Mouse (Mus musculus): ENCODE measurements around the gene Cpsf4l.
A peak's percentile ranks its signal among the peaks of the same experiment; 100 is the strongest.
"Not testable (repeated sequence)": the region's sequence is repeated elsewhere in the genome, so short reads cannot be mapped to it uniquely, and the experiment has no call there.

The Cpsf4l gene

DNA sequence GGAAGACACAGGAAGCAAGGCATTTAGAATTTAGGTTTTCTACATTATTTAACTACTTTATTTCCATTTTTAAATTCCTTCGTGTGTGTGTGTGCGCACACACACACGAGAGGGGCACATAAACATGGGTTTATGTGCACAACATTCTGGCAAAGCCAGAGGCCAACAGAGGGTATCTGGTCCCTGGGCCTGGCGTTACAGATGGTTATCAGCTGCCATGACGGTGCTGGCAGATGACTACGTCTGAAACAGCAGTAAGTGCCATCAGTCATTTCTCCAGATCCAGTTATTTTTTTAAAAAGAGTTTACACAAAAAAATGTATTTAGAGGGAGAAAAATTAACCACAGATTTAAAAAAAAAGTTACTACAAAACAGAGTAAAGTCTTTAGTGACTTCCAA is 43.6 kb downstream of the Cpsf4l start:
- no peak for DNase-seq (ENCODE audit: low spot score)

DNA sequence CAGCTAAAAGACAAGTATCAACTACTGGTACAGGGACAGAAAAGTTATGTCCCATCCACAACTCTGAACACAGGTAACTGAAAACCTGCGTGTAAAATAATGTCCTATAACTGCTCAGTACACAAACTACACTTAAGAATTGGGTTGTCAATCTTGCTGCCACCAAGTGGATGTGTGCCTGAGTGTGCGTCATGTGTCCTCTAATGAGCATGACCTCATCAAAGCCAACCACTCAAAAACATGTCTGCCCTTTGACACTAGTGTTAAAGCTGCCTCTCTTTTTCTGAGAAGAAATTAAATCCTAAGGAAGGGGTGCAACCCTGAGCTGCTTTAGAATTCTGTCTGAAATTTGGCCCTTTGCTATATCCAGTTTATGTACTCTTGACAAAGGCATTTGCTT is 45.5 kb downstream of the Cpsf4l start:
- DNase-seq (ENCODE audit: low spot score), result no peak

DNA sequence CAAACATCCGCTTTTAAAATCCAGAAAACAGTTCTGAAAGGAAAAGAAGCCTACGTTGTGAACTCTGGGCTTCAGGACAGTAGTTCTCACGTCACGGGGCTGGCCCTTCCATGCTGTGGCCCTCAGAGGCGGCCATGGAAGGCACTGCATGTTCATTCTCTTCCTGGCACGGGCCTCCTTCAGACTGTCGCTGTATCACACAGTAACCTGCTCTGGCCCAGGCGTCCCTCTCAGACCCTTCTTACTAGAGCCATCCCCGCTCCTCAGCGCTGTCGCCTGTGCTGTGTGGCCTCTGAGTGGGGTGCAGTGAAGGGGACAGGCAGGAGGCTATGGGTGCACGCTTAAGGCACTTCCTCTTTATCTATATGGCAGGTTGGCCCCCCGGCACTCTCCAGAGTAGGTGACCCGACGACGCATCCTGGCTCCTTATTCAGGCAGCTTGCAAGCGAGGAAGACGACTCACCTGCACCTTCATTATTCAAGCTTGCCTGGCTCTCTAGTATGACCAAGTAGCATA is 47.9 kb downstream of the Cpsf4l start:
- DNase-seq (ENCODE audit: low spot score), result no peak

DNA sequence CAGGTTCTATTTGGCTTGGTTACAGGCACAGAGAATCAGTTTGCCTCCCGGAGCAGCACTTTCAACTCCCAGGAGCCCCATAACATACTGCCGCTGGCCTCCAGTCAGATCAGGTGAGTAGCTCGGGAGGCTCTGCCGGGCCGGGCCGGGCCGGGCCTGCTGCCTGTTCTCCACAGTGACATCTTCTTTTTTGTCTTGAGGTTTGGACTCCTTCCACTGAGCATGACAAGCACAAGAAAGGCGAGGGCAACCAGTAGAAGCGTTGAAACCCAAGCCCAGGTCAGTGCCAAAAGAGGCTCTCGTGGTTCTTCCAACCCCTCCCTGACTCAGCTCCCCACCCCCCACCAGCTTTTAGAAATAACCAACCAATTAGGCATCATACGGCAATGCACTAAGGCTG is 48.9 kb downstream of the Cpsf4l start:
- DNase-seq (ENCODE audit: low spot score), result no peak

DNA sequence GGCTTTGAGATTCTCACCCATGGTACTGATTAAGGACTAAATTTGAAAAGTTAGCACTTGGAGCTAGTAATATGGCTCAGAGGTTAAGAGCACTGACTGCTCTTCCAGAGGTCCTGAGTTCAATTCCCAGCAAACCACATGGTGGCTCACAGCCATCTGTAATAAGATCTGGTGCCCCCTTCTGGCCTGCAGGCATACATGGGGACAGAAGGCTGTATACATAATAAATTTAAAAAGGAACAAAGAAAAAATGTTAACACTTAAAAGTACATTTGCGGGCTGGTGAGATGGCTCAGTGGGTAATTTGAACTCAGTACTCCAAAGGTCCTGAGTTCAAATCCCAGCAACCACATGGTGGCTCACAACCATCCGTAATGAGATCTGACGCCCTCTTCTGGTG is 49.6 kb downstream of the Cpsf4l start:
- DNase-seq (ENCODE audit: low spot score), result not testable (repeated sequence)

DNA sequence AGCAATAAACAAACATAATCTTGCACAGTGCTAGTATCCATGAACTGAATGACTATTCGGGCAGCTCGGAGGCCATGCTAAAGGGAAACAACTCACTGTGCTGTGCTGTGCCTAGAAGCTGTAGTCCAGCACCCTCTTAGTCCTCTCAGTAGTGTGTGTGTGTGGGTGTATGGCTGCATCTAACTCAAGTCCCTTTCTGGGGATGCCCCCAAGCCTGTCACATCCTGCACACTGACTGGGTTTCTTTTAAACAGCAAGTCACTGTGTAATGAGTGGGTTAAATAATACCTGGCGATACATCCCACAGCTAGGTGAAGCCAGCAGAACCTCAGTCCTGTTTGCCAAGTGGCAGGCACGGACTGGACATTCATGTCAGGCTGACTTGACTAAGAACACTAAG is 51.1 kb downstream of the Cpsf4l start:
- no peak for DNase-seq (ENCODE audit: low spot score)

DNA sequence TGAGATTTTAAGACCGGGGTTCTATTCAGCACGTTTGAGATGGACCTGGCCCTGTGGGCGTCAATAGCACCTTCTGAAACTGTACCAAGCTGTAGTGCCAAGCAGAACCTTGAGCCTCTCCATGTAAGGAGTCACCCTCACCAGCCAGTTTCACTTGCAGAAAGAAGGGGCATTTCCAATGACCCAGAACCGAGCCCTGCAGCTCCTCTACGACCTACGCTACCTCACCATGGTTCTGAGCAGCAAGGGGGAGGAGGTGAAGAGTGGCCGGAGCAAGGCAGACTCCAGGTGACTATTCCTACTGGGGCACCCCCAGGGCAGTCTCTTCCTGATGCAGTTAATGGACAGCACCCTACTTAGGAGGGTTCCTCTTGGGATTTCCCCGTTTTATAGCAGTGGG is 51.5 kb downstream of the Cpsf4l start:
- DNase-seq (ENCODE audit: low spot score), result no peak

DNA sequence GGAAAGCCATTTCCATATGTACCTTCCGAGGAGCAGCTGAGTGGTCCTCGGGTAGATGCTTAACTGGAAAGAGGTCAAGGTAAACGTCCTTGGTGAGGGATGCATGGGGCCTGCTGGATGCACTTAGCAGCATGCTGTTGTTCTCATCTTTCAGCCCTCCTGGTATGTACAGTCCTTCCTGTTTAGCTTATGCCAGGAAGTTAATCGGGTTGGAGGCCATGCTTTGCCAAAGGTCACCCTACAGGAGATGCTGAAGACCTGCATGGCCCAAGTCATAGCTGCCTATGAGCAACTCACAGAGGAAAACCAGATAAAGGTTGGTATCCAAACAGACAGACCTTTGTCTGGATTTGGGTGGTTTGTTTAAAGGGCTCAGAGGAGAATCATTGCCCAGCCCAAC is 52.6 kb downstream of the Cpsf4l start:
- no peak for DNase-seq (ENCODE audit: low spot score)

DNA sequence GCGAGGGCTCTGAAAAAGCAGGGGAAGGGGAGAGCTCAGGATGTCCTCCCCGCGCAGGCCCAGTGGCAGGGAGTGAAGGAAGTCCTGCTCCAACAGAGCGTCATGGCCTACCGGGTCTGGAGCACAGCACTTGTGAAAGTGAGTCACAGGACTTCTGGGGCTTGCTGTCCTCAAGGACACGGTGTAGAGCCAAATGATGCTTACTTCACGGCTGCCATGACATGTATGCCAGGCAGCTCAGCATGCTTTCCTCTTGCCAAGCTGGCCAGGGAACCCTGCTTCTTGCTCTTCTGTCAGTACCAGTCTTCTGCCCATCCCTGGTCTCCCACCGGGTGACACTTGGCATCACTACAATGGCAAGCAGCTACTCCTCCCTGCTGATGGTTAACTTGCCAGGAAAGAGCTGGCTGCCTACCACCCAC is 53.3 kb downstream of the Cpsf4l start:
- DNase-seq (ENCODE audit: low spot score), result no peak

DNA sequence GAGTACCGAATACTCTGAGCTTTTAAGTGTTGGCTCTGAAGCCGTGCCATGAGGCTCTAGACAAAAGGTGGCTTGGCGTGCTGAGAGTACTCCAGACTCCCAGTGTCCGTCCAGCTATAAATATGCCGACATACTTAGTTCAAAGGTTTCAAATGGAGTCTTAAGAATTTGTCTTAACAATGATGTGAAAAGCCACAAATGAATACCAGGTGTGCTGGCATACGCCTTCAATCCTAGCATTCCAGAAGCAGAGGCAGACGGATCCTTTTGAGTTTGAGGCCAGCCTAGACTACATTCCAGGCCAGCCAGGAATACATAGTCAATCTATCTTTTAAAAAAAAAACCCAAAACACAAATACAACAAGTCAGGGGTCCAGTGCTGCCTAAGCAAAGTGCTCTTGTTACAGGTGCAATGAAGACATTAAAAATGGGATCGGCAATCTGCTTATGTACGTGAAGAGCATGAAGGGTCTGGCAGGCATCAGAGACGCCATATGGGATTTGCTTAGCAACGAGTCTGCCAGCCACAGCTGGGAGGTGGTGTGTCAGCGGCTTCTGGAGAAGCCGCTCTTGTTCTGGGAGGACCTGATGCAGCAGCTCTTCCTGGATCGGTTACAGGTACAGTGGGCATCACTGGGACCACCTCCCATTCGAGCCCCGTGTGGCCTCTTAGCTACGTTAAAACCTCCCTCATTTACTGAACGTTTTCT is 55.1 kb downstream of the Cpsf4l start:
- no peak for DNase-seq (ENCODE audit: low spot score)

DNA sequence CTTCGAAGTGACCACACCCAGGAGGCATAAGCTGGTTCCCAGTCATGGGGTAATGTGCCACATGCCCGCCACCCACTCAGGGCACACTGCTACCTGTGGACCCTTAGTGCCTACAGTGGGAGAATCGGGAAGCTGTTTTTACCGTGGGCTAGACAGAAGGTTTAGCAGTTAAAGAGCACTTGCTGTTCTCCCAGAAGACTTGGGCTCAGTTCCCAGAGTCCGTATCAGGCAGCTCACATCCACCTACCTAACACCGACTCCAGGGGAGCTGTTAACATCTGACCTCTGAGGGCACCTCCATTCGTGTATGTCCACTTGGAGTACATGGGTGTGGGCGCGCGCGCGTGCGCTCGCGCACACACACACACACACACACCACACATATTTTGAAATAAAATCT is 55.7 kb downstream of the Cpsf4l start:
- no peak for DNase-seq (ENCODE audit: low spot score)

DNA sequence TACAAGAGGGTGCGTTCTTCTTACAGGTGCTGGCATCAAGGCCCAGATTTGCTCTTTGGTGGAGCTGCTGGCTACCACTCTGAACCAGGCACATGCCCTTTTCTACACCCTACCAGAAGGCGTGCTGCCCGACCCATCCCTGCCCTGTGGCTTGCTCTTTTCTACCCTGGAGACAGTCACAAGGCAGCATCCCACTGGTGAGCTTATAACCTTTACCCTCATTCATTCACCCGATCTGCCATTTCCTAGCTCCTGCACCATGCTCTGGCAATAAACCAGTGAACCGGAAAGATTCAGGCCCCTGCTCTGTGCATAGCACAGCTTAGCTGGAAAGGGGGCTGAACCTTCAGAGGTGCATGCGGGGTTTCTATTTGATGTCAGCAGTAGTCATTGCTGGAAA is 57.3 kb downstream of the Cpsf4l start:
- no peak for DNase-seq (ENCODE audit: low spot score)

DNA sequence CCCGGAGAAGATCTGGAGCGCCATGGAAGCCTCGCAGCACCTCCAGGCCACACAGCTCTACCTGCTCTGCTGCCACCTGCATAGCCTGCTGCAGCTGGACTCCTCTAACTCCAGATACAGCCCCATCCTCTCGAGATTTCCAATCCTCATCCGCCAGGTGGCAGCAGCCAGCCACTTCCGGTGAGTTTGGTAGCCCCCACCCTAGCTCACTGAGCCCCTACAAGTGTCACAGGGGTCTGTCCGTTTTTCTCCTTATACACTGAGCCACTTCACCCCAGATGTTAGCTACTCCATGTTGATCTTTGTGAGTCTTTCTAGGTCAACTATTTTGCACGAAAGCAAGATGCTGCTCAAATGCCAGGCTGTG is 57.9 kb downstream of the Cpsf4l start:
- peak; percentile 73 for DNase-seq (ENCODE audit: low spot score)

DNA sequence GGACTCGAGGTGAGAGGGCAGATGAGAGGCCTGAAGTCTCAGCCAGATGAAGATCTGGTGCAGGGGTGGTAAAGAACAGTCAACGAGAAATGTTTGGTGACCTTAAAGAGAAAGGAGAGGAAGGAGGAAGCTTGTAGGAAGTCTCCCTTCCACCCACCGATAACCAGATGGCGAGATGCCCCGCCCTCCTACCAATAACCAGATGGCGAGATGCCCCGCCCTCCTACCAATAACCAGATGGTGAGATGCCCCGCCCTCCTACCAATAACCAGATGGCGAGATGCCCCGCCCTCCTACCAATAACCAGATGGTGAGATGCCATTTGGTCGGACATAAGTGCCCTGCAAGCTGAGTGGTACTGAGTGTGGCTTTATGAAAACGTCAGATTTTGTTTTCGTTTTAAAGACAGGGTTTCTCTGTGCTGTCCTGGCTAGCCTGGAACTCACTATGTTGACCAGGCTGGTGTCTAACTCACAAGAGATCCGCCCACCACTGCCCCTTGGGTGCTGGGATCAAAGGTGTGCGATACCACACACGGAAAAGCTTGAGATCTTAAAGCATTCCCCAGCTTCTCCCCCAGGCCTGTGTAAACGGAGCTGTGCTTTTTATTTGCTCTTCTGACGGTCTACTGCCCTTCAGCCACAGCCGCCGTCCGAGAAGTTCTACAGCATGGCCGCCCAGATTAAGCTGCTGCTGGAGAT is 58.5 kb downstream of the Cpsf4l start:
- no peak for DNase-seq (ENCODE audit: low spot score)

DNA sequence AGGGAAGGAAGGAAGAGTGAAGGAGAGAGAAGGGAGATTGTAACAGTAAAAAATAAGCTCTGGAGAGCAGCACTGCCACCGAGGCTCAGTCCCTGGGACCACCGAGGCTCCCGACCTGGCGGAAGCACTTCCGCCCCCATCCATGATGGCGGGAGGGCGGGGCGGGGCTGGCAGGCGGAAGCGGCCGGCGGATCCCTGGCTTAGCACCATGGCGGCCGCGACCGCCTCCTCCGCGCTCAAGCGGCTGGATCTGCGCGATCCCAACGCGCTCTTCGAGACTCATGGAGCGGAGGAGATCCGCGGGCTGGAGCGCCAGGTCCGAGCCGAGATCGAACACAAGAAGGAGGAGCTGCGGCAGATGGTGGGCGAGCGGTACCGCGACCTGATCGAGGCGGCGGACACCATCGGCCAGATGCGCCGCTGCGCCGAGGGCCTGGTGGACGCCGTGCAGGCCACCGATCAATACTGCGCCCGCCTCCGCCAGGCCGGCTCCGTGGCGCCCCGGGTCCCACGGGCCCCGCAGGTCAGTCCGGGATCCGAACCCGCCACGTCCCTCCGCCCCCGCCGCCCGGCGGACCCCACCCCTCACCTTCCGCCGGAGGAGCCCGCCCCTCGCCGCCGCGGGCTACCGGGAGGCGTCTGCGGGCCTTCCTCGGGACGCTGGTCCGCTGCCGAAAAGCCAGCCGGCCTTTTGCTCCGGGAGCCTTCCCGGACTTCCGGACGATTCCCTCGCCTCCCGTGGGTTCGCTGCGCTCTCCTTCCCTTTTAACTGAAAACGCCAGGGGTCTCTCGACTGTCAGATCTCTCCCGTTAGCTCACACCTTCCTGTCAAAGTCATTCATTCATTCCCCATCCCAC is 60.2 kb downstream of the Cpsf4l start, which contains the start of gene Slc39a11:
Gene Slc39a11, minus strand, starts transcription at position 727 of the 858 bp plus-strand sequence.
- DNase-seq (ENCODE audit: low spot score), result peak; percentile 80

DNA sequence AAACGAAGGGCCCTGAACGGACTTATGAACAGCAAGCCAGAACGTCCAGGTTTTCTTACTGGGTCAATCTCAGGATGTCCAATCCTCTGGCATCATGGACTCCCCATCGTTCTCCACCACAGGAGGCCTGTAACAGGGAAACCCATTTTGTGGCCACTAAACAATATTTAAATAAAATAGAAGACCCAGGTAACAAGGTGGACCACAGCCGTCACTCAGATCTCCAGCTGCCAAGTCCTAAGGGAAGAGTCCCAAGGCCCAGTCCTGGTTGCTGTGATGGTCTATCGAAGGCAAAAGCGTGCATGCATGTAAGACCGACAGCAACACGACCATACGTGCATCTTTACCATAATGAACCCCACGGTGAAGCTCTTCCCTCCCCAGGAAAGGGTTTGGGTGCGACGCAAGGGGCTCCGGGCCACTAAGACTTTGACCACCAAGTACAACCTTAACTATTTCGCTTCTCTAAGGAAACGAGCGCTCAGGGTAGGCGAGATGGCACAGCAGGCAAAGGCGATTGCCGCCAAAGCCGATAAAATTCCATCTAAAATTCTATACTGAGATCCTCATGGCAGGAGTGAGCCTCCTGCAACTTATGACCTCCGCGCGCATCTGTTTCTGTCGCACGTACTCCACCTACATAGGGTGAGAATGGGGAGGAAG is 61.0 kb downstream of the Cpsf4l start, which contains the start of gene Cog1:
Gene Cog1, plus strand, starts transcription at position 480 of the 663 bp plus-strand sequence.
- no peak for DNase-seq (ENCODE audit: low spot score)
